ENCODE assay signal across 10 mouse cellular contexts in genomic region chr16:85151681-85152080, GRCm38 (mm10). TPM values are rescaled to one million over a fixed set of nuclear protein-coding genes. Genes with fewer than 3 reads are reported as not detected.
DNase-seq lines count a peak whose midpoint lies in the region; ATAC-seq lines count a peak whose summit lies in the region.
"Had no signal": no experiment of that assay in that cellular context is flagged by ENCODE, and none has a peak within 500 bp of the region (broad histone marks: within the 10 kb centered on the region; RNA-seq: fewer than 3 reads in every experiment).

No protein-coding gene starts in this region.

- no peaks in the 10 kb centered on the region for H3K27me3 ChIP-seq in forebrain, embryonic 13.5 days
- H3K27me3 ChIP-seq in forebrain, embryonic 16.5 days (replicated peaks; ENCODE audit: control insufficient read depth, insufficient read depth, low read length), result no peaks in the 10 kb centered on the region
- H3K27me3 ChIP-seq in lung, embryonic 16.5 days (ENCODE audit: control insufficient read depth, insufficient read depth, low read depth, low read length), result no peaks in the 10 kb centered on the region
- no peaks in the 10 kb centered on the region for H3K27me3 ChIP-seq in hindbrain, embryonic 16.5 days (replicated peaks; ENCODE audit: control insufficient read depth, insufficient read depth, low read length)
- H3K27me3 ChIP-seq: limb, embryonic 13.5 days had no signal

- peaks cover 37% of the 10 kb centered on the region for H3K4me1 ChIP-seq in forebrain, embryonic 13.5 days
- peaks cover 21% of the 10 kb centered on the region for H3K4me1 ChIP-seq in forebrain, embryonic 16.5 days (replicated peaks; ENCODE audit: control insufficient read depth, insufficient read depth, low read length)
- peaks cover 46% of the 10 kb centered on the region for H3K4me1 ChIP-seq in lung, embryonic 16.5 days (replicated peaks; ENCODE audit: control insufficient read depth, insufficient read depth, low read length)
- peaks cover 13% of the 10 kb centered on the region for H3K4me1 ChIP-seq in hindbrain, embryonic 16.5 days (ENCODE audit: control insufficient read depth, insufficient read depth, low read depth, low read length)

- H3K36me3 ChIP-seq in forebrain, embryonic 13.5 days (ENCODE audit: poor library complexity, severe bottlenecking), result peaks cover 9% of the 10 kb centered on the region; the same call in 1 of the 2 replicates
- no peaks in the 10 kb centered on the region for H3K36me3 ChIP-seq in forebrain, embryonic 16.5 days (ENCODE audit: control insufficient read depth, insufficient read depth)
- no peaks in the 10 kb centered on the region for H3K36me3 ChIP-seq in lung, embryonic 16.5 days (ENCODE audit: control insufficient read depth, insufficient read depth, low read length)
- H3K36me3 ChIP-seq in hindbrain, embryonic 16.5 days (ENCODE audit: control insufficient read depth, insufficient read depth, low read length), result no peaks in the 10 kb centered on the region
- H3K36me3 ChIP-seq: limb, embryonic 13.5 days had no signal

- no peak overlapping the region for H3K9ac ChIP-seq in forebrain, embryonic 13.5 days
- H3K9ac ChIP-seq in forebrain, embryonic 16.5 days (replicated peaks; ENCODE audit: low read depth, low read length), result no peak overlapping the region
- peak overlapping the region; percentile 24; the same call in 1 of the 2 replicates for H3K9ac ChIP-seq in lung, embryonic 16.5 days (ENCODE audit: low read length)
- no peak overlapping the region for H3K9ac ChIP-seq in hindbrain, embryonic 16.5 days (ENCODE audit: low read depth, low read length)
- H3K9ac ChIP-seq: limb, embryonic 13.5 days had no signal

- H3K4me2 ChIP-seq in forebrain, embryonic 13.5 days, result no peak overlapping the region
- H3K4me2 ChIP-seq in forebrain, embryonic 16.5 days (ENCODE audit: low read length), result no peak overlapping the region
- no peak overlapping the region for H3K4me2 ChIP-seq in lung, embryonic 16.5 days (ENCODE audit: low read depth, low read length)
- H3K4me2 ChIP-seq in hindbrain, embryonic 16.5 days (ENCODE audit: low read length), result no peak overlapping the region
- H3K4me2 ChIP-seq: limb, embryonic 13.5 days had no signal

- H3K4me3 ChIP-seq in forebrain, embryonic 13.5 days, result no peak overlapping the region
- no peak overlapping the region for H3K4me3 ChIP-seq in forebrain, embryonic 16.5 days (replicated peaks; ENCODE audit: low read length)
- no peak overlapping the region for H3K4me3 ChIP-seq in lung, embryonic 16.5 days (ENCODE audit: low read length)
- H3K4me3 ChIP-seq in hindbrain, embryonic 16.5 days (ENCODE audit: low read length), result no peak overlapping the region
- H3K4me3 ChIP-seq: limb, embryonic 13.5 days had no signal

- WGBS in forebrain, embryonic 13.5 days, result 33% methylated on average over 7 of the region's 7 CpGs
- WGBS in forebrain, embryonic 16.5 days, result 32% methylated on average over 7 of the region's 7 CpGs
- WGBS in lung, embryonic 16.5 days, result 30% methylated on average over 7 of the region's 7 CpGs
- 38% methylated on average over 7 of the region's 7 CpGs for WGBS in hindbrain, embryonic 16.5 days

- no peaks in the 10 kb centered on the region for H3K9me3 ChIP-seq in forebrain, embryonic 13.5 days (replicated peaks)
- no peaks in the 10 kb centered on the region for H3K9me3 ChIP-seq in forebrain, embryonic 16.5 days (ENCODE audit: control insufficient read depth, low read length)
- H3K9me3 ChIP-seq in lung, embryonic 16.5 days (ENCODE audit: control insufficient read depth, low read length), result no peaks in the 10 kb centered on the region
- H3K9me3 ChIP-seq in hindbrain, embryonic 16.5 days (ENCODE audit: control insufficient read depth, low read length), result no peaks in the 10 kb centered on the region
- H3K9me3 ChIP-seq: limb, embryonic 13.5 days had no signal

- 0 out of 2 replicates have a peak, but pooled peaks have one; percentile 17 for ATAC-seq in forebrain, embryonic 13.5 days
- ATAC-seq in forebrain, embryonic 16.5 days, result no peak
- no peak for ATAC-seq in lung, embryonic 16.5 days (ENCODE audit: low read depth)
- ATAC-seq in hindbrain, embryonic 16.5 days, result 0 out of 2 replicates have a peak, but pooled peaks have one; percentile 6
- no peak for ATAC-seq in erythroblast, adult 5-6 weeks (replicated peaks; ENCODE audit: low FRiP score, poor library complexity, severe bottlenecking)

- no peak overlapping the region for H3K27ac ChIP-seq in forebrain, embryonic 13.5 days
- H3K27ac ChIP-seq in forebrain, embryonic 16.5 days (ENCODE audit: low read length), result no peak overlapping the region
- peak overlapping the region; percentile 12; the same call in 1 of the 2 replicates for H3K27ac ChIP-seq in lung, embryonic 16.5 days (ENCODE audit: low read length)
- no peak overlapping the region for H3K27ac ChIP-seq in hindbrain, embryonic 16.5 days (ENCODE audit: low read depth, low read length)
- H3K27ac ChIP-seq: limb, embryonic 13.5 days had no signal

- no peak for DNase-seq in lung, adult 18-20 months
- peak; percentile 47 for DNase-seq in mesoderm, embryonic 11.5 days (ENCODE audit: low read depth, low spot score)
- DNase-seq in thymus, postnatal 10 days (ENCODE audit: low spot score in 2 of 2), result no peak
- DNase-seq: B cell, adult 2 months had no signal

RNA-seq across cellular contexts. Expression of gene App, which starts 21.9 kb away (rescaled TPM):
- 165 and 168 TPM in 2 replicates for polyA plus RNA-seq in forebrain, embryonic 13.5 days (2015; fragmentation: Nextera tagmentation; extraction: Ambion mirVana)
- polyA plus RNA-seq in forebrain, embryonic 16.5 days (2015; fragmentation: Nextera tagmentation; extraction: Ambion mirVana), result 287 and 288 TPM in 2 replicates
- polyA plus RNA-seq in lung, embryonic 16.5 days (2015; fragmentation: Nextera tagmentation; extraction: Ambion mirVana), result 296 and 297 TPM in 2 replicates
- 482 and 521 TPM in 2 replicates for polyA plus RNA-seq in hindbrain, embryonic 16.5 days (2015; fragmentation: Nextera tagmentation; extraction: Ambion mirVana)
- total RNA-seq in erythroblast, adult 5-6 weeks (2015; ENCODE audit: low replicate concordance), result 29.3 and 50.9 TPM in 2 replicates
- 30.9 and 33.4 TPM in 2 replicates for total RNA-seq in erythroblast, adult 5-6 weeks (2017; ENCODE audit: low replicate concordance)

Comparison
In these comparisons a context has a peak if more than half of its experiments do, and no peak if none do; other contexts are left out.
1. ATAC-seq: peak in forebrain, embryonic 13.5 days (single experiment) and hindbrain, embryonic 16.5 days (single experiment); none in forebrain, embryonic 16.5 days (single experiment), lung, embryonic 16.5 days (single experiment) and erythroblast, adult 5-6 weeks (single experiment).